Mouse (Mus musculus) G1E (cell line): Measurements from ENCODE around the gene Gpc6. TPM values are rescaled to one million over a fixed set of nuclear protein-coding genes. Genes with fewer than 3 reads are reported as not detected.

Source experiments
- ATAC-seq: 2 replicates; pipeline ENCODE4 v1.8.0; 2016; ENCODE audit warnings: mild to moderate bottlenecking; ENCODE audit not compliant: insufficient number of reproducible peaks, poor library complexity, low FRiP score, severe bottlenecking; ENCODE audit errors: extremely low read depth
- DNase-seq: peaks from one replicate; pipeline ENCODE4 v3.0.0; 2012; ENCODE audit warnings: low spot score
- H3K27me3 ChIP-seq: 2 replicates; pipeline ENCODE4 v1.6.1; 2012; ENCODE audit warnings: mild to moderate bottlenecking, low read length, inconsistent platforms; ENCODE audit not compliant: insufficient read depth
- H3K36me3 ChIP-seq: replicated peaks from 2 replicates; pipeline ENCODE3; 2012; ENCODE audit warnings: mild to moderate bottlenecking, inconsistent platforms
- H3K4me1 ChIP-seq: 2 replicates; pipeline ENCODE4 v1.6.1; 2012; ENCODE audit warnings: low read depth, low read length, inconsistent platforms, mixed read lengths; ENCODE audit not compliant: insufficient read depth
- H3K4me3 ChIP-seq: 2 replicates; pipeline ENCODE4 v1.5.1; 2012; ENCODE audit warnings: low read depth, mild to moderate bottlenecking, inconsistent platforms, low read length, moderate library complexity, mixed read lengths
- H3K9me3 ChIP-seq: replicated peaks from 2 replicates; pipeline ENCODE4 v1.6.1; 2012; ENCODE audit warnings: inconsistent platforms
- CTCF ChIP-seq: IDR thresholded peaks from 2 replicates; pipeline ENCODE4 v1.5.1; 2012; ENCODE audit warnings: low read depth, low read length, inconsistent platforms, mixed read lengths
- GATA1 ChIP-seq: IDR thresholded peaks from 2 replicates; pipeline ENCODE4 v1.6.1; 2012; ENCODE audit warnings: borderline replicate concordance, low read length, inconsistent platforms, mixed read lengths
- GATA2 ChIP-seq: IDR thresholded peaks from 2 replicates; pipeline ENCODE4 v1.6.1; 2012; ENCODE audit warnings: low read depth, low read length, inconsistent platforms, borderline replicate concordance
- POLR2AphosphoS5 ChIP-seq: IDR thresholded peaks from 2 replicates; pipeline ENCODE4 v1.6.1; 2012; ENCODE audit warnings: low read depth, low read length, inconsistent platforms; ENCODE audit not compliant: insufficient replicate concordance
- TAL1 ChIP-seq: conservative IDR thresholded peaks from 2 replicates; pipeline ENCODE4 v1.6.1; 2012; ENCODE audit warnings: low read depth, low read length, inconsistent platforms, mixed read lengths
- polyA plus RNA-seq: library from polyadenylated mRNA; stranded (reverse); fragments of >175 nt; gene quantifications from 2 replicates; pipeline ENCODE4 v1.2.3, GENCODE M21; 2012
- total RNA-seq, 2 experiments: library from RNA; stranded (forward) in 1 of 2; stranded (reverse) in 1 of 2; fragments of 200-1000 nt in 1 of 2; fragments of >200 nt in 1 of 2; fragmentation: Nextera tagmentation in 1 of 2; gene quantifications; 2 replicates each; pipeline ENCODE4 v1.2.3; 2014 to 2017

Gene Gpc6
- total and polyA plus RNA-seq, 3 experiments = 0.22 TPM; not detected in 2

DNA sequence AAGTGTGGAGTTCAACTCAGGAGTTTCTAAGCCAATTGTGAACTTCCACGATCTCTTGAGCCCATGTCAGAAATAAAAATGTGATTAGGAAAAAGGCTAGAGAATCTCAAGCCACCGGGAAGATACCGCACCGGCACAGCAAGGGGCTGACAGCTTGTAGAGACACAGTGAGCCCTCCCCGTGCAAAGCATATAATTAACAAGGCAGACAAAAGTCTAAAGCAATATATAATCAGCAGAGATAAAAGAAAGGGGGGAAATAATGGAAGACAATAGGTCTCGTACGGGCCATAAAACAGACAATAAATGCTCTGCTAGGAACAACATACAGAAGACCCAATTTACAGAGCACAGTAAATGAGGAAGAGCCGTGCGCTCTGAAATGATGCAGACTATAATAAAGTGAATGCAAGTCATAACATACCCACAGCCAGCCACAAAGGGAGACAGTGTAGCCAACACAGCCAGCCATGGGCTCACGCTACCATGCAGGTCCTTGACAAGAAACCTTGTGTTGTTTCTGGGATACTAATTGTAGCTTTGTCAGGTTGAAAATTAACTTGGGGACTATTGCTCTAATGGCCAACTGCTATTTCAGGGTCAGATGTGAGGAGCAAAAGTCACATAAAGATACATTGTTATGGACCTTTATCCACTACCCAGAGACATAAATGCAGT, 1096.9 kb downstream of the Gpc6 start:
- TF ChIP-seq GATA1 (no peak), TAL1 (no peak), GATA2 (no peak), POLR2AphosphoS5 (no peak), CTCF (no peak)

More for the DNA sequence above, 1096.9 kb downstream of the Gpc6 start:
- Histone ChIP-seq H3K27me3 (no peaks in the 10 kb centered on the region), H3K36me3 (no peaks in the 10 kb centered on the region), H3K9me3 (peaks cover 9% of the 10 kb centered on the region), H3K4me3 (no peak overlapping the region), H3K4me1 (no peaks in the 10 kb centered on the region)
- ATAC-seq = no peak
- no peak for DNase-seq
